Mouse (Mus musculus) layer of hippocampus, postnatal 14 days (tissue): ENCODE measurements around the gene Gm10663. TPM values are rescaled to one million over a fixed set of nuclear protein-coding genes. Genes with fewer than 3 reads are reported as not detected.

Experiments used
- DNase-seq, 2 experiments: peaks; one replicate each; pipeline ENCODE4 v3.0.0; 2021 to 2022; ENCODE audit warnings: low spot score in 2 of 2, mixed read lengths in 1 of 2
- microRNA-seq, 2 experiments: library from miRNA; unstranded; fragments of <30 nt; microRNA quantifications; one replicate each; pipeline ENCODE4 v1.2.0; 2021
- total RNA-seq, 2 experiments: library from RNA; stranded (reverse); gene quantifications; 2 replicates each; pipeline ENCODE4 v1.2.3; 2021

Gm10663 gene
- total RNA-seq, 2 experiments from 2014 or later: not detected

DNA sequence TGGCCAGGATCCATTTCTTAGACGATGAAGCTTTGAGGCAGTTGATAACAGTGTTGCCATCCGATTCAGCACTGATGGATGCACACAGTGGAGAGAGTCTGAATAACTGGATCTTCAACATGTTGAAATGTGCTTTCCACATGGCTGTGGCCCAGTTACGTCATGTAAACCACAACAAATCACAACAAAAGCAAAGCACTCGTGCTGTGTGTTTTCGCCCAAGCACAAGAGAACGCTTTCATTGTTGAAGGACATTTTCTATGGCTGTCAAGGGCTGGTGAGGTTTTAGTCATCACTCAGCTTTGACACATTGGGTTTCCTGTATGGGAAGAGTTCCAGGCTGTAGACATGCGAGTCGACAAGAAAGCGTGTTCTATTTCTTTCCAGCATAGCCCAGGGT, 5.9 kb downstream of the Gm10663 start:
- no peak for DNase-seq

DNA sequence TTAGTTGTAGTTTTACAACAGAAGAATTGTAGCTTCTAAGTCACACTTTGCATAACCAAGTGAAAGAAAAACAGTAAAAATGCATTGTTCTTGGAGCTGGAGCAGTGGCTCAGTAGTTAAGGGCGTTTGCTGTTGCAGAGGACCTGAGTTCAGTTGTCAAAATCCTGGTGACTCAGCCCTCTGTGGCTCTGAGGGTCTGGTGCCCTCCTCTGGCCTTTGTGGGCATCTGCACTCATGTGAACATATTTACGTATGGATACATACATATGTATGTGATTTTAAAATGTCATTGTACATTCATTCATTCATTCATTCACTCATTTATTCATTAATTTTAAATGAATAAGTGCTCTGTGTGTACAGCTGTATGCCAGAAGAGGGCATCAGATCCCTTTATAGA, 10.8 kb downstream of the Gm10663 start:
- DNase-seq: no peak

DNA sequence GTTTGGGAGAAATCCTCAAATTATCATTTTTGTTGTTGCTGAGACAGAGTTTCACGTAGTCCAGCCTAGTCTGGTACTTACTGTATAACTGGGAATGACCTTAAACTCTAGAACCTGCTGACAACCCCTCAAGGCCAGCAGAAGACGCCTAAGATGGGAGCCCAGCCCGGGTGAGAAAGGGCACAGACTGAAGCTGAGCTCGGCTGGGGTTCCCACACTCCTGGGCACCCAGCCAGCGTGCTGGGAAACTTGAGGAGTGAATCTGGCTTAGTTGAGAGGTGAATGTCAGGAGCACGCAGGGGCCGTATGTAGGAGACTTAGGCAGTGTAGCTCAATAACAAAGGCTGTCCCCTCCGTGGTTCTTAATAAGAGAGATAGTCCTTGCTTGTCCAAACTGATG, 12.9 kb downstream of the Gm10663 start:
- DNase-seq: no peak

DNA sequence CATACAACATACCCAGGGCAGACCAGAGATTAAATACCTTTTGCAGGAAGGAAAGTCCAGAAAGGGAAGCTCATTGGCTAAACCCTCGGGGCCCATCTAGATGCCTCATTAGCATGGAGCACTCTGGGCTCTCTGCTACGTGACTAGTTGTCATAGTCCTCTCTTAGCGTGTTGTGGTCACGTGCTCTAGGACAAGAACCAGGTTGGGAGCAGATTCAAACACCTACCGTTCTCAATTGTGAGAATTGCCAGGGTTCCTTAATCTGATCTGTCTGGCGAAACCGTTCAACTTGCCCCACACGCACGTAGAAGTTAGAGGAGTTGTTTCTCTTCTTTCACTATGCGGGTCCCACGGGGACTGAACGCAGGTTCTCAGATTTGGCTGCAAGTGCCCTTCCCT, 13.3 kb downstream of the Gm10663 start:
- DNase-seq: no peak

DNA sequence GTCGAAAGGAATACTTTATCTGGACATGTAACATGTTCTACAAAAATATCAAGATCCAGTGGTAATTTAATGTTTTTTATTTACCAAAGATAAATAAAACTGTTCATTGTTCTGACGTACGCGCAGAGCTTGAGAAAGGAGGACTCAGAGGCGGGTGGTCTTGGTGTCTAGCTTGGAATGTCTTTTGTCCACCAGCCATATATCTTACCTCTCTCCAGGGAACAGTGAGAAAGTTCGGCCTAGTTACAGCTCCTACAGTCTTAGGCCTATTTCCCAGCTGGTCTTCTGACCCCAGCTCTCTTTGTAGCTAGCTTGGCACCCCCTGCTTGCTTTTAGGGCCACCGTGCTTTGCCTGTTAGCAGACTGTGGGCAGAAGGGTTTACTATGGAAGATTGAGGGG, 14.9 kb downstream of the Gm10663 start:
- no peak for DNase-seq

DNA sequence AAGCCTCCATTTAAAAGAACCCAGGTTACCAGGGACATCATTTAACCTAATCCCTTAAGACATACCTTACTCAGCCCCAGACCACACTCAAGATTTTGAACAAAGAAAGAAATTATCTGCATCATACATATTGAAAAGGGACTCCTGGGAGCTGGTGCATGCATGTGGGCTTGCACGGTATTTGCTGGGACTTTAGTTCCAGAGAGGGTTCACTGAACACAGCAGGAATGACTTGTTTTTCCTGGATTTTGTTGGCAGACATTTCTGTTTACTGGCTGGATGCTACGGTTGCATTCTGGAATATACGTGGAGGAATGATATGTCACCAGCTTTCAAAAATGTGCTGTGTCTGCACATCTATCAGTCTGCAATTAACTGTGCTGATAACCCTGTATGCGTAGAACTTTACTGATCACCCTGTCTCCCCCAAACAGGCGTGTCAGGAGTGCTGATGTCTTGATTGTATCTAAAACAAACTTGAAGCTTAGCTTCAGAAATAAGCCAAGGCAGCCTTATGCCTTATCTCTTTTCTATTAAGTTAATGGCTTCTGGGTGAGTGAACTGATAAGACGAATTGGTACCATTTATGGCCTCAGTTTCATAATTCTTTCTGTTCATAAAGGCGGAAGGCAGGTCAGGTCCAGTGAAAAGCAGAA, 23.1 kb downstream of the Gm10663 start:
- no peak for DNase-seq

DNA sequence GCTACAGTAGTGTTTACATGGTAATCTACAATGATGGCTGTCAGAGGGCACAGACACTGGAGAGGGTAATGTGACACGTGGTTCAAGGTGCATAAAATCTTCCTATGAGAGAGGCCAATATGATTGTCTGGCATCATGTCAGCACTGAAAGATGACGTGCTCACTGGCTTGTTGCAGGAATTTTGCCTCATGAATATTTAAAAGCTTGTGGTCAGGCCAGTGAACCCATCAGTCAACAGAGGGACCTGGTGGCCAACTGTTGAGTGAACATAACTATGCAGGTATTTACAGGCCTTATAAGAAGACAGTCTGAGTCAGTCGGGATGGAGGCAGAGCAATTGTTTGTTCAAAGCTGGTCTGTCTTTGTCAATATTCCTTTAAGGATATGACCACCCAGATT, 24.9 kb downstream of the Gm10663 start:
- DNase-seq: no peak

DNA sequence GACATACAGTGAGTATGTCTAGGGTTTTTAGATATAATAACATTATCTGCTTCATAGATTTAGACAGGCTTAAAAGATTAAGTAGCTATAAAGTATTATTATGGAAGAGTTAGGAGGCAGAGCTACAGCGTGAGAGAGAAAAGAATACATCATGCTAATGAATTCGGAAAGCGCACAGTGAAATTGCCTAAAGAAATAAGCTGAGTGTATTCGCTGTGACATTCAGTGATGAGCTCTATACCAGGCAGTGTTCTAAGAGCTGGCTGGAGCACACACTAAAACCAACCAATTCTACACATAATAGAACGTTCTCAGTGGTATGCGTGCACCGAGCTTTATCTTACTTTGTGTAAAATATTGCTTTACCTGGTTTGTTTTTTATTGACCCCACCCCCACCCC, 28.8 kb downstream of the Gm10663 start:
- DNase-seq: no peak

DNA sequence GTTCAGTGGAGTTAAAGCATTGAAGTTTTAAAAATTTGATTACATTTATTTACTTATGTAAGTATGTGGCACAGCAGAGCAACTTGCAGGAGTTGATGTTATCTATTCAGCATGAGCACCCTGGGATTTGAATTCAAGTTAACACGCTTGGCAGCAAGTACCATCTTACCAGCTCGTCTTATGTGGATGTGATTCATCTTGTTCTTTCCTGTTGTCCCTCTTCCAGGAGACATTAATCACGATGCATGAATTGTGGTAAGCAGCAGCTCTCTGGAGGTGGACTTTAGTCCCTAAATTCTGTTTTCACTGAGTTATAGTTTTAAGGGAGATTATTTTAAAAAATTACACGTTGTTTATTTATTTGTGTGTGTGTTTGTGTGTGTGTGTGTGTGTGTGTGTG, 29.2 kb downstream of the Gm10663 start:
- DNase-seq: no peak

DNA sequence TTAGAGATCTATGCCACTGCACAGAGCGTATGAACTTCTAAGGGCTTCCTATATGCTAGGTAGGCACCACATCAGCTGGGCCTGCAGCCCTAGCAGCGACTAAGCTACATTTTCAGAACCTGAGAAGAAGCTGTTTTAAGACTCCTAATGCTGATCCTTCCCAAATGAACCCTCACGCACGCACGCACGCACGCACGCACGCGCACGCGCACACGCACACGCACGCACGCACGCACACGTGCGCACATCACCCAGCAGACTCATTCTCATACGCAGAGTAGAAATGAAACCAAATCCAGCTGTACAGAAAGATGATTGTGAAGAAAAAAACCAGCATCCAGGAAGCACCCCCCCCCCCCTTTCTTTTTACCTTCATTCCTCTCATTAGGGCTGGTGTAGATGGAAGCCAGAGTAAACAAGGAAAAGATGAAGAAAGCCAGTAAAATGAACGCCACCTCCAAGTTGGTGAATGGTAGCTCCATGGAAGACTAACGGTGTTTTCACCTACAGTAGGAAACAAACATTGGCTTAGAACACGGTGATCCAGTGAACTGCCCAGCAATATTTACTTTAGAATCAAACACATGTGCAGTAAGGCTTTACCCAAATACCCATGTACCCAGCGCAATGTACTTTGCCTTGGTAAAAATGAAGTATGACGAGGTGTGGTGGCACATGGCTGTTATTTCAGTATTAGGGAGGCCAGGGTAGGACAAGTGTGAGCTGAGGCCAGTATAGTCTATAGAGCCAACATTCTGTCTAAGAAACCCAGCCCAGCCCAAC, 33.3 kb downstream of the Gm10663 start:
- DNase-seq: no peak

DNA sequence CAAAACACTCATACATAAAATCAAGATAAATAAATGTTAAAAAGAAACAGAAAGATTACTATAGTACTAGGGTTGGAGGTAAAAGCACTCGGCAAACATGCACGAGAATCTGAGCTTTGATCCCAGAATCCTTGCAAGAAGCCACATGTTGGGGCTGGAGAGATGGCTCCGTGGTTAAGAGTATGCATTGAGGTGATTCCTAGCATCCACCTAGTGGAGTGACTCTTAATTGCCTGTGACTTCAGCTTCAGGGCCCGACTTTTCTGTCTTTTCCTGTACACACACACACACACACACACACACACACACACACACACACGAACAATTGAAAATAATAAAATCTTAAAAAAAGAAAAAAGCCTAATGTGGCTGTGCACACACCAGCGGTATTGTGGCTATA, 34.1 kb downstream of the Gm10663 start:
- DNase-seq: no peak

DNA sequence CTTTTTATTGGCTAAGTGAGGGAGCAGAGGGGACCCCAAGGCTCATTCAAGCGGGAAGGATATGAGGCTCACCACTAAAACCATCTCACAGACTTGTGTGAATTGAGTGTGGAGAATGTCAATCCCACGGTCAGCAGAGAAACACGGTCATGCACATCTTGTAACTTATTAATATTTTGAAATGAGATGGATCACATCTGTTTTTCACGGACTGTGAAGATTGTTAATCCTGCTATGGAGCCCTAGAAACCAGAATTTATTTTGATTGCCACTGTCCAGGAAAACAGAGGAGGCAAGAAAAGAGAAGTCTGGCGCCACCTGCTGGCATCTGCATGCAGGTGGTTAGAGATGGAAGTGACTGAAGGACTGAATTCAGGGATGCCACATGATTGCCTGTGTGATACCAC, 35.5 kb downstream of the Gm10663 start:
- DNase-seq: peak; percentile 69 to 82

DNA sequence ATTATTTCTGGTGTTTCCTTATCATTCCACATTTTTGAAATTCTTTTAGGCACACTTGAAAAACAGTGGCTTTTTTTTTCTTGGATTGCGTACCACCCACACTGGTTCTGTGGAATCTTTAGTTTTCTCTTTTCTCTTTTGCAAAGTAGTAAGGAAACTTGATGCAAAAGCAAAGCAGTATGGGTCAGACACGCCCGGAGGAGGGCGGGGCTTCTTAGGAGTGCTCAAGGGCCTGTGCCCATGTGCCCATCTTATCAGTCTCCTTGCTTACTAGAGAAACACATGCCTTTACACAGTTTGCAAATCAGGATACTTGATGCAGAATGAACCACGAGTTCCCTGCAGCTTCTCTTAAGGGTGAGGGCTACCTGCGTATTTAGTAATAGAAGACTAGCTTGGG, 37.3 kb downstream of the Gm10663 start:
- no peak for DNase-seq

DNA sequence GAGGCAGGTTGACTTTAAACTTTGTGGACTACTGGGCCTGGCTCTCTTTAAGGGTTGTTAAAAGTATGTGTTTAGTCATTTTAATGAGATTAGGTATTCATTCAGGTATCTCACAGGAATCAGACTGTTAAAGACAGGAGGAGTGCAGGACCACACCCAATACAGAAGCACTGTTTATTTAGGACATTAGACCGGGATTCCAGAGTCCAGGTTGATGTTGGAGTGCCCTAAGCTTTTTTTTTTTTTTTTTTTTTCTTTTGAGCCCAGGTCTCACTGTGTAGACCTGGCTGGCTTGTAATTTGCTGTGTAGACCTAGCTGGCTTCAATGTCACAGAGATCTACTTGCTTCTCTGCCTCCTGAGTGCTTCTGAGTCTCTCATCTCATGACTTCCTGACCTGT, 51.2 kb downstream of the Gm10663 start:
- DNase-seq: no peak

DNA sequence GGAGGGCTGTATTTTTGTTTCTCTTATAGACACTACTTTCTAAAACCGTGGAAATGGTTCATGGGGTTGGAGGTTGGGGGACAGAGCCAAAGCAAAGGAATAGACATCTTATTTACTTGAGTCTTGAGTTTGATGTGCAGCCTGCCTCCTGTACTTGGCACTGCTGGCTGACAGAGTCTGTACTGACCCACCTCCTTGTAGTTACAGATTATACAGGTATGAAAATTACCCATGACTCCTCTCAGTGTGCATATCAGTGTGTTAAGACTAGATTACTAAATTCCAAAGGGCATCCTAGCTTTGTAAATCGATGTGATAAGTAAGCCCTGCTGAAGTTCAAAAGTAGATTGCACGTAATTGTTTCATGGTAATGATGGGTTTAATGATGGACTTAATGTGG, 51.6 kb downstream of the Gm10663 start:
- no peak for DNase-seq

Small RNA genes within 50 kb of the gene (microRNA-seq; reads per million reads assigned to microRNA genes)
- gene Gm24333: 0 reads per million in 2 experiments

Other genes with a start within 250 kb of the Gm10663 start
- 100 to 1,000 TPM; 220 to 258 TPM for gene Klhl2, start 225.0 kb upstream of the Gm10663 start, total RNA-seq
- 10 to 100 TPM; 15.7 to 16.0 TPM for gene Tmem192, start 127.8 kb upstream of the Gm10663 start, total RNA-seq
- not detected for gene Trim75, start 87.2 kb upstream of the Gm10663 start, total RNA-seq
- gene Trim61, start 56.5 kb upstream of the Gm10663 start, total RNA-seq: not detected
- gene Trim60, start 56.4 kb upstream of the Gm10663 start, total RNA-seq: not detected
- under 1 TPM in 1 of 2 experiments, not detected in 1; 0.69 TPM for gene Apela, start 37.7 kb upstream of the Gm10663 start, total RNA-seq
- gene BC030870, start 54.5 kb downstream of the Gm10663 start, total RNA-seq: not detected